Mouse (Mus musculus) G1E (cell line): ENCODE data around the gene Lrp8. TPM values are rescaled to one million over a fixed set of nuclear protein-coding genes. Genes with fewer than 3 reads are reported as not detected.

Experiments
- ATAC-seq: 2 replicates; pipeline ENCODE4 v1.8.0; 2016; ENCODE audit warnings: mild to moderate bottlenecking; ENCODE audit not compliant: insufficient number of reproducible peaks, poor library complexity, low FRiP score, severe bottlenecking; ENCODE audit errors: extremely low read depth
- DNase-seq: peaks from one replicate; pipeline ENCODE4 v3.0.0; 2012; ENCODE audit warnings: low spot score
- H3K27me3 ChIP-seq: 2 replicates; pipeline ENCODE4 v1.6.1; 2012; ENCODE audit warnings: mild to moderate bottlenecking, low read length, inconsistent platforms; ENCODE audit not compliant: insufficient read depth
- H3K36me3 ChIP-seq: replicated peaks from 2 replicates; pipeline ENCODE3; 2012; ENCODE audit warnings: mild to moderate bottlenecking, inconsistent platforms
- H3K4me1 ChIP-seq: 2 replicates; pipeline ENCODE4 v1.6.1; 2012; ENCODE audit warnings: low read depth, low read length, inconsistent platforms, mixed read lengths; ENCODE audit not compliant: insufficient read depth
- H3K4me3 ChIP-seq: 2 replicates; pipeline ENCODE4 v1.5.1; 2012; ENCODE audit warnings: low read depth, mild to moderate bottlenecking, inconsistent platforms, low read length, moderate library complexity, mixed read lengths
- H3K9me3 ChIP-seq: replicated peaks from 2 replicates; pipeline ENCODE4 v1.6.1; 2012; ENCODE audit warnings: inconsistent platforms
- CTCF ChIP-seq: IDR thresholded peaks from 2 replicates; pipeline ENCODE4 v1.5.1; 2012; ENCODE audit warnings: low read depth, low read length, inconsistent platforms, mixed read lengths
- GATA1 ChIP-seq: IDR thresholded peaks from 2 replicates; pipeline ENCODE4 v1.6.1; 2012; ENCODE audit warnings: borderline replicate concordance, low read length, inconsistent platforms, mixed read lengths
- GATA2 ChIP-seq: IDR thresholded peaks from 2 replicates; pipeline ENCODE4 v1.6.1; 2012; ENCODE audit warnings: low read depth, low read length, inconsistent platforms, borderline replicate concordance
- POLR2AphosphoS5 ChIP-seq: IDR thresholded peaks from 2 replicates; pipeline ENCODE4 v1.6.1; 2012; ENCODE audit warnings: low read depth, low read length, inconsistent platforms; ENCODE audit not compliant: insufficient replicate concordance
- TAL1 ChIP-seq: conservative IDR thresholded peaks from 2 replicates; pipeline ENCODE4 v1.6.1; 2012; ENCODE audit warnings: low read depth, low read length, inconsistent platforms, mixed read lengths
- polyA plus RNA-seq: library from polyadenylated mRNA; stranded (reverse); fragments of >175 nt; gene quantifications from 2 replicates; pipeline ENCODE4 v1.2.3, GENCODE M21; 2012
- total RNA-seq, 2 experiments: library from RNA; stranded (forward) in 1 of 2; stranded (reverse) in 1 of 2; fragments of 200-1000 nt in 1 of 2; fragments of >200 nt in 1 of 2; fragmentation: Nextera tagmentation in 1 of 2; gene quantifications; 2 replicates each; pipeline ENCODE4 v1.2.3; 2014 to 2017

Gene Lrp8
- total and polyA plus RNA-seq, 3 experiments, result 5.0 to 13.0 (median 12.1) TPM

- DNase-seq, result no peak
- Histone ChIP-seq H3K9me3 (no peaks in the 10 kb centered on the region), H3K36me3 (no peaks in the 10 kb centered on the region), H3K27me3 (peaks cover 47% of the 10 kb centered on the region), H3K4me3 (no peak overlapping the region), H3K4me1 (no peaks in the 10 kb centered on the region)
- TF ChIP-seq GATA1, result no peak
- ATAC-seq, result no peak
Measured at GRCm38 (mm10) chr4:107783541-107783940, 18.5 kb upstream of the Lrp8 start.

GRCm38 (mm10) chr4:107788841-107789240 lies 13.2 kb upstream of the Lrp8 start:
- no peak for TF ChIP-seq GATA1
- H3K9me3 ChIP-seq, result no peaks in the 10 kb centered on the region
- ATAC-seq (no peak), DNase-seq (no peak)
- H3K27me3 ChIP-seq, result peaks cover 44% of the 10 kb centered on the region
- no peaks in the 10 kb centered on the region for H3K4me1 ChIP-seq
- no peaks in the 10 kb centered on the region for H3K36me3 ChIP-seq
- H3K4me3 ChIP-seq, result no peak overlapping the region

DNA sequence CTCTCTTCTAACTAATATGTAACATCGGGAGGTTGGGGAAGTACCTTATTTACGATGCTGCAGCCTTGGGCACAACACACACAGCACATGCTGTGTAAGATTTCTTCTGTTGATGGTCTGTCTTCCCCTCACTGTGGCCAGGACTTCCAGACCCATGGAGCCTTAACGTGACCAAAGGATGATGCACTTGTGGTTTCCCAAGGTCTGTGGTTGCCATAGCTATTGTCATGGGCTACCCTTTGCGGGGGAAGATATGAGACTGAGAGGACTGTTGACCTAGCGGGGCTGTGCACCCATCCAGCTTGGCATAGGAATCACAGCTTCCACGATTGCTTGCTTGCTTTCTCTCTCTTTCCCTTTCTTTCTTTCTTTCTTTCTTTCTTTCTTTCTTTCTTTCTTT lies 1.3 kb upstream of the Lrp8 start:
- Histone ChIP-seq H3K4me3 (no peak overlapping the region), H3K27me3 (peaks cover 23% of the 10 kb centered on the region), H3K4me1 (peaks cover 43% of the 10 kb centered on the region), H3K9me3 (no peaks in the 10 kb centered on the region), H3K36me3 (peaks cover 20% of the 10 kb centered on the region)
- ATAC-seq (no peak), DNase-seq (no peak)
- TF ChIP-seq CTCF, result no peak
- TF ChIP-seq GATA1, result no peak
- TF ChIP-seq TAL1, result no peak
- TF ChIP-seq POLR2AphosphoS5, result no peak
- no peak for TF ChIP-seq GATA2

- peaks cover 16% of the 10 kb centered on the region for H3K27me3 ChIP-seq
- TF ChIP-seq TAL1 (no peak), GATA1 (no peak), CTCF (no peak), GATA2 (no peak), POLR2AphosphoS5 (no peak)
- DNase-seq (peak; percentile 85), ATAC-seq (no peak)
- peaks cover 51% of the 10 kb centered on the region for H3K4me1 ChIP-seq
- peak overlapping the region; percentile 85 for H3K4me3 ChIP-seq
- no peaks in the 10 kb centered on the region for H3K9me3 ChIP-seq
- H3K36me3 ChIP-seq, result peaks cover 27% of the 10 kb centered on the region
Measured at GRCm38 (mm10) chr4:107801366-107802184, 486 bp upstream of the Lrp8 start.

GRCm38 (mm10) chr4:107802450-107803331 lies 630 bp downstream of the Lrp8 start:
- peak overlapping the region; percentile 85 for H3K4me3 ChIP-seq
- H3K27me3 ChIP-seq, result peaks cover 12% of the 10 kb centered on the region
- TF ChIP-seq GATA2, result no peak
- no peak for TF ChIP-seq CTCF
- no peak for TF ChIP-seq GATA1
- no peak for TF ChIP-seq POLR2AphosphoS5
- no peak for TF ChIP-seq TAL1
- peak; percentile 46 for DNase-seq
- no peak for ATAC-seq
- H3K4me1 ChIP-seq, result peaks cover 61% of the 10 kb centered on the region
- H3K9me3 ChIP-seq, result no peaks in the 10 kb centered on the region
- peaks cover 39% of the 10 kb centered on the region for H3K36me3 ChIP-seq

DNA sequence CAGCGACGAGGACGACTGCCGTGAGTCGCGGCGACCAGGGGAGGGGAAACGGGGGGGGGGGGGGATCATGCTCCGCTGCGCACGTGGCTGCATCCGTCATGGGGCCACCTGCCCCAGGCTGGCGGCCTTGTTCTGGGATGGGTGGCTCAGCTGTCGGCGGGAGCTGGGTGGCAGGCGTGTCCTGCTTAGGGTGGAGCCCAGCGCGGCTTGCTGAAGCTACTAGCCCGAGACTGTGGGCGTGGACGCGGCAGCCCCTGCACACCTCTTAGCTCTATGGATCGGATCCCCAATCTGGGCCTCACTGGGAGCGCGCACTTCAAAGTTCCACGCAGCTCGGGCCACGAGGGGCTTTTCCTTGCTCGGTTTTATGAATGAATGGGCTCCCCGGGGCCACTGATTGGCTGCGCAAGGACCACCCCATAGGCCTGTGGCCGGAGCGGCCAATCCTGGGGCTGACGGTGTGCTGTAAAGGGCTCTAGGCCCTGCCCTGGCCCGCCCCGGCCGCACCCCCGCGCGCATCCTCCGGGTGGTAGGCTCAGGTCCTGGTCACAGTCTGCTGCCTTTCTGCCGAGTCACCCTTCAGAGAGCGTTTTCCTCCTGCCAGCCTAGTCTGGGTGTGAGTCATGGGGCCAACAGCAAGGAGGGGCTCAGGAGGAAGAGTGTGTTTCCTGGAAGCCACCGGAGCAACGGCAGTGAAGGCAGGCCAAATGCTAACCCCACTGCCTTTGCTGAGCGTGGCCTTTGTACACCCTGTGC lies 1.5 kb downstream of the Lrp8 start:
- peak; percentile 100 for DNase-seq
- H3K36me3 ChIP-seq, result peaks cover 47% of the 10 kb centered on the region
- H3K4me3 ChIP-seq, result peak overlapping the region; percentile 85
- peaks cover 69% of the 10 kb centered on the region for H3K4me1 ChIP-seq
- peak; percentile 79 for ATAC-seq
- H3K9me3 ChIP-seq, result no peaks in the 10 kb centered on the region
- TF ChIP-seq POLR2AphosphoS5 (no peak), TAL1 (no peak), GATA1 (no peak)
- H3K27me3 ChIP-seq, result peaks cover 6% of the 10 kb centered on the region; the same call in 1 of the 2 replicates
